Mouse (Mus musculus) neural tube, embryonic 12.5 days (tissue): Measurements from ENCODE around the gene Rita1. TPM values are rescaled to one million over a fixed set of nuclear protein-coding genes. Genes with fewer than 3 reads are reported as not detected.

ENCODE experiments used
- ATAC-seq: fragments of 200-750 bp; cut with Nextera tagmentation; 2 replicates; pipeline ENCODE4 v1.8.0; 2017; ENCODE audit warnings: low read depth, mild to moderate bottlenecking, moderate TSS enrichment, moderate library complexity; ENCODE audit not compliant: low FRiP score
- H3K27ac ChIP-seq: fragments of 300-500 bp; sonication (generic); 2 replicates; pipeline ENCODE4 v1.5.1; 2016
- H3K27me3 ChIP-seq: fragments of 300-500 bp; sonication (generic); replicated peaks from 2 replicates; pipeline ENCODE4 v1.6.1; 2016; ENCODE audit warnings: mild to moderate bottlenecking
- H3K36me3 ChIP-seq: fragments of 300-500 bp; sonication (generic); 2 replicates; pipeline ENCODE4 v1.6.1; 2016; ENCODE audit warnings: mild to moderate bottlenecking
- H3K4me1 ChIP-seq: fragments of 300-500 bp; sonication (generic); 2 replicates; pipeline ENCODE4 v1.6.1; 2016
- H3K4me2 ChIP-seq: fragments of 300-500 bp; sonication (generic); replicated peaks from 2 replicates; pipeline ENCODE4 v1.6.1; 2016; ENCODE audit warnings: mild to moderate bottlenecking
- H3K4me3 ChIP-seq: fragments of 300-500 bp; sonication (generic); 2 replicates; pipeline ENCODE4 v1.5.1; 2016
- H3K9ac ChIP-seq: fragments of 300-500 bp; sonication (generic); 2 replicates; pipeline ENCODE4 v1.6.1; 2016; ENCODE audit warnings: mild to moderate bottlenecking
- H3K9me3 ChIP-seq: fragments of 300-500 bp; sonication (generic); 2 replicates; pipeline ENCODE4 v1.6.1; 2016; ENCODE audit warnings: mild to moderate bottlenecking
- WGBS: fragments of 180-500 bp; shearing (Covaris S2); methylation state at CpG from one replicate; pipeline ENCODE4 v1.1.7; 2016; 5-methylcytosine and 5-hydroxymethylcytosine counted together
- polyA plus RNA-seq: library from polyadenylated mRNA; unstranded; fragments of >200 nt; fragmentation: Nextera tagmentation; extraction: Ambion mirVana; gene quantifications from 2 replicates; pipeline ENCODE4 v1.2.1, GENCODE M21; 2016

Gene Rita1
- polyA plus RNA-seq, 1 experiment from 2014 or later = 20.1 TPM

DNA sequence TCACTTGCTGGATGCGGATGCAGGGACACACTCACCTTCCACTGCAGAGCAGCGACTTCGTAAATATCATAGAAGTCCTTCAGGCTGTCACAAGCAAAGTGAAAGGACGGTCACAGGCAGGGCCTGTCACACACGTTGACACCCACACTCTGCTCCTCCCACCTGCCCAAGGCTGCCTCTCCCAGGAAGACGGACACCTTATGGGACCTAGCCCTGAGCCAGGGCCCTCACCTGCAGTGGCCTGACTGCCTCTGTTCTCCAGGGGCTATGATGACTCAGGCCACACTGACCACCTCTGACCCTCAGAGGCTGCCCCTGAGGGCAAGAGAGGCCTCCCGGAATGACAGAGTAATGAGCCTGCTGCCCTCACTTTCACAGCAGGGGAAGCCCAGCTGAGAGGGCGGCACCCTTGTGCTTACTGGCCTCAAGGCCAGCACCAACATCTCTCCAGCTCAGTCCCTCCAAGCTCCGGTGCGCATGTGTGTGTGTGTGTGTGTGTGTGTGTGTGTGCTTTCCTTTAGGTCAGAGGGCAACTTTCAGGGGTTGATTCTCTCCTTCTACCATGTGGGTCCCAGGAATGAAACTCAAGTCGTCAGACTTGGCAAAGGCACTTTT, 64.0 kb downstream of the Rita1 start:
- H3K4me1 ChIP-seq = no peaks in the 10 kb centered on the region
- peaks cover 42% of the 10 kb centered on the region for H3K36me3 ChIP-seq
- no peak overlapping the region for H3K9ac ChIP-seq
- H3K9me3 ChIP-seq = no peaks in the 10 kb centered on the region
- no peaks in the 10 kb centered on the region for H3K27me3 ChIP-seq
- H3K27ac ChIP-seq = no peak overlapping the region
- no peak overlapping the region for H3K4me2 ChIP-seq
- no peak for ATAC-seq
- 63% methylated on average over 11 of the region's 11 CpGs for WGBS
- no peak overlapping the region for H3K4me3 ChIP-seq

Other genes starting within 250 kb of the Rita1 start
- 64.9 and 70.8 TPM in 2 replicates for gene Lhx5, start 180.9 kb downstream of the Rita1 start, polyA plus RNA-seq
- 7.0 TPM in 2 replicates for gene Sdsl, start 139.8 kb downstream of the Rita1 start, polyA plus RNA-seq
- not detected in 2 replicates for gene Sds, start 136.1 kb downstream of the Rita1 start, polyA plus RNA-seq
- gene Plbd2, start 109.0 kb downstream of the Rita1 start, polyA plus RNA-seq = 44.7 and 46.2 TPM in 2 replicates
- 5.6 and 6.9 TPM in 2 replicates for gene Slc8b1, start 101.4 kb downstream of the Rita1 start, polyA plus RNA-seq
- gene Tpcn1, start 23.9 kb downstream of the Rita1 start, polyA plus RNA-seq = 19.4 and 21.7 TPM in 2 replicates
- gene Iqcd, start 23.6 kb downstream of the Rita1 start, polyA plus RNA-seq = 0.70 and 0.93 TPM in 2 replicates
- gene Ddx54, start 150 bp upstream of the Rita1 start, polyA plus RNA-seq = 57.8 and 58.3 TPM in 2 replicates
- not detected in 2 replicates for gene Cfap73, start 21.6 kb upstream of the Rita1 start, polyA plus RNA-seq
- gene Rasal1, start 36.2 kb upstream of the Rita1 start, polyA plus RNA-seq = 0.15 and 0.33 TPM in 2 replicates
- 27.0 and 29.1 TPM in 2 replicates for gene Dtx1, start 99.3 kb upstream of the Rita1 start, polyA plus RNA-seq
- gene Oas2, start 137.3 kb upstream of the Rita1 start, polyA plus RNA-seq = 0.09 and 0.19 TPM in 2 replicates
- gene Oas3, start 165.1 kb upstream of the Rita1 start, polyA plus RNA-seq = 0.23 and 0.47 TPM in 2 replicates
- 0.24 TPM in 1 of 2 replicates, not detected in the other for gene Oas1e, start 182.9 kb upstream of the Rita1 start, polyA plus RNA-seq
- 0.33 and 0.58 TPM in 2 replicates for gene Oas1c, start 199.9 kb upstream of the Rita1 start, polyA plus RNA-seq
- gene Oas1f, start 234.8 kb upstream of the Rita1 start, polyA plus RNA-seq = not detected in 2 replicates
- gene Oas1h, start 248.8 kb upstream of the Rita1 start, polyA plus RNA-seq = not detected in 2 replicates